Mouse (Mus musculus) heart, postnatal 36 days (tissue): ENCODE results near the gene Ift81. TPM values are rescaled to one million over a fixed set of nuclear protein-coding genes. Genes with fewer than 3 reads are reported as not detected.

Experiments used
- DNase-seq, 2 experiments: peaks; one replicate each; pipeline ENCODE4 v3.0.0; 2021 to 2022
- intact Hi-C: fragments of 180-260 bp; cut with DNase I; formaldehyde crosslinking; loops from one replicate; pipeline ENCODE4 v1.15.1; 2025
- total RNA-seq, 2 experiments: library from RNA; stranded (reverse); gene quantifications; 2 replicates each; pipeline ENCODE4 v1.2.3; 2021

The Ift81 gene
- total RNA-seq, 2 experiments from 2014 or later: 66.7 to 71.1 TPM

DNA sequence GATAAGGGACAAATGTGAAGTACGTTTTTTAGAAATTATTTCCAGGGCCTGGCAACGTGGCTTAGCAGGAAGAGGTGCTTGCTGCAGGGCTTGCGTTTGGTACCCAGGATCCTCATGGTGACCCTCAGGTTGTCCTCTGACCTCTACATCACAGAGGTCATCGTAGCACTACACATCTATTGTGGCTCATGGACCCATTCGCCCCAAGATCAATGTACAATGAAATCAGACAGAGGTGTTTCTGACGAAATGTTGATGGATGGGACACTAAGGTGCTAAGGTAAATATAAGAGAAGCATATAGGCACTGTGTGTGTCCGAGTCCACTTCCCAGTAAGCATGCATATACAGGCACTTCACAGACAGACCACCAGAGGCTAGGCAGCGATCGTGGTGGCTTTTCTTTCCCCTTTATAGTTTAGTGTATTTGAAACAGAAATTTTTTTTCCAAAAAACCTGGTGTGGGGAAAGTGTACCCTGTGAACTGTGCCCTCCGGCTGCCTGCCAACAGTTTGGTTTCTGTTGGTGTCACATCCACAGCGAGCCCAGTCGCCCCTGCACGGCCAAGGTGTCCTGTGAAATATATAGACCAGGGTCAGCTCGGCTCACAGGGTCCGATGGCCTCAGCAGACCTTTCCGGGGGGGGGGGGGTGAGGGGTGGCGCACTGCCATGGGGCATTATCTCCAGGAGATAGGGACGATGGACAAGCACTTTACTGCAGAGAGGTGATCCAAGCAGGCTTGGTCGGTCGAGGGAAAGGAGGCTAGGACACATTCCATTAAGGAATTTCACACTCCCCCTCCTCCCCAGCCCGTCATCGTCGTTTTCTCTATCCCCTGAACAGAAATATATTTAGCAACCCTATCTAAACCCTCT lies 93.8 kb downstream of the Ift81 start:
- peak; percentile 59 for DNase-seq
- intact Hi-C loops: no loop called here

DNA sequence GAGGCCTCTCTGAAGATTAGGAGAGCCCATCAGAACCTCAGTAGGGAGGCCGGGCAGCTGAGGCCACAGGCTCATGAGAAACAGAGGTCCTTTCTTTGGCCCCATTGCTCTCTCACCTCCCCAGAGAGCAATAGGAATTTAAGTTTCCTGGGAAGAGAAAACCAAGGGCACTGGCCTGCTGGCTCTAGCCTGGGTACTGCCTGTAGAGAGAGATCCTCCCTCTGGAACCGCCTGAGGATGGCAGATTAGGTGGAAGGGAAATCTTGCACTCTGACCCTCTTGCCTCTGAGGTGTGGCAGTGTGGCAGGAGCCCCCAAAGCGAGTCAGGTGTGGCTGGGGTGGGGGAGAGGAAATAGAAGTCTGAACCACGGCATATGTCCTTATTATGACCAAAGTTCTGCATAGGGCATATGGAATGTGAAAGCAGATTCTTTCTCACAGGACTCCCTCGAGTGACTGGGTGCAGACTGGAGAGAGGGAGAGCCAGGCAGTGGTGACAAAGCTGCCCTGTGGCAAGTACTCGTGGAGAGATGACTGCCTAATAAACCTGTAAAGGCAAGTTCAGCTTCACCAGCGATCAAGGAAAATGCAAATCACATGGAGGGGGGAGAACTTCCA lies 95.2 kb downstream of the Ift81 start:
- no peak for DNase-seq

DNA sequence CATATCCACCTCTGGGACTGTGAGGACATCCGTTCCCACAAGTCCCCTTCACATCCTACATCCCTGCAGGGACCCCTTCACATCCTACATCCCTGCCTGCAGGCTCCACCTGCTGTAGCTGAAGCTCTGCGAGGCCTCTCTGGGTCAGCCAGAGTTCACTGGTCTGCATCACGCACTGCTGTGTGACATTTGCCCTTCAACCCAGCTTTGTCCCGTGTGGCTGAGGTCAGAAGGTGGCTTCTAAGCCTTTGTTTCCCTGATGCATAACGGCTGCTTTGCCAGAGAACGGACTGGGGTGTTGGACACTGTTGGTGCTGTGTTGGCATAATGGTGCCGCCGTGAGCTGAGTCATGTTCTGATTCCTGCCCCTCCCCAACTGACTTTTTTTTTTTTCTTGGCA lies 96.1 kb downstream of the Ift81 start:
- intact Hi-C loops: no loop called here
- DNase-seq: no peak

More for the DNA sequence above, 95.2 kb downstream of the Ift81 start:
- intact Hi-C loops: no loop called here

DNA sequence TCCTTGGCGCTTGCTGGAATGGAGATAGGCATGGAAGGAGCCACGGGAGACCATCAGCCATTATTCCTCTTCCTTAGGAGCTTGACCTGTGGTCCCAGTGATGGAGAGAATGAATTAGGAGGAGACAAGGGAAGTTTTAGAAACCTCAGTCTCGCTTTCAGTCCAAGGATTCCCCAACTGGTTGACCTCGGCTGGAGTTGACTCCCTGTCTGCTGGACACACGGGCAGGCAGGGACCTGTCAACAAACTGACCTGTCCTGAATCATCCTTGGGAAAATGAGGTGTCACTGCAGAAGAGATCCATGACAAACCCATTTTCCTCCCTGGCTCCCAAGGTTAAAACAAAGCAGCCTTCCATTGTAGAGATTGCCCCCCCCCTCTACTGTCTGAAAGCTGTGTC lies 97.4 kb downstream of the Ift81 start:
- intact Hi-C loops: no loop called here
- no peak for DNase-seq

DNA sequence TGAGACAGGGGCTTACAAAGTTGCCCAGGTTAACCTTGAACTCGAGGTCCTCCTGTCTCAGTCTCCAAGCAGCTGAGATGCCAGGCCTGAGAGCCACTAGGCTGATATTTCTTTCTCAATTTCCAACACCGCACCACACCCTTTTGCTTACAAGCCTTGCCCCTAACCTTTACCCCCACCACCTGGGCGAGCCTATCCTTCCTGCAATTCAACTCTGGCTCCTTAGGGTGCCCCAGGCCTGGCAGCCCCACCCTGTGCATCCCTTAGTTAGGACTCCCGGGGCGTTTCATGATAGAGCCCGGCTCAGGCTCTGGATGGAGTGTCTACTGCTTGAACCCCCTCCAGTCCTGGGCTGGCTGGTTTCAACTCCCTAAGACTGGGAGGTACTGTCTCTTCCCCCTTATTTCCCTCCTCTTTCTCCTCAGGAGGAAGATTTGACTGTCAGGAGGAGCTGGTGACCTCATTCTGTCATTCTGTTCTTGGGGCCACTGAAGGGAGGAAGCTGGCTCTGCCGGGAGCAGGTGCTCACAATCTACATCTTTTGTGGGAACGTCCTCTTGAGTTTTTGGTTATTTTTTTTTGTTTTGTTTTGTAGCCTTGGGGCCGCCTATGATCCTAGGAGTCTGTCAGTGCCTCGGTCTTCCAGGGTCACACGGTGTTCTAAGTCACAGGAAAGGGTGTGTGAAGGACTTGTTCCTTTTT lies 98.1 kb downstream of the Ift81 start:
- no peak for DNase-seq
- intact Hi-C loops: no loop called here

DNA sequence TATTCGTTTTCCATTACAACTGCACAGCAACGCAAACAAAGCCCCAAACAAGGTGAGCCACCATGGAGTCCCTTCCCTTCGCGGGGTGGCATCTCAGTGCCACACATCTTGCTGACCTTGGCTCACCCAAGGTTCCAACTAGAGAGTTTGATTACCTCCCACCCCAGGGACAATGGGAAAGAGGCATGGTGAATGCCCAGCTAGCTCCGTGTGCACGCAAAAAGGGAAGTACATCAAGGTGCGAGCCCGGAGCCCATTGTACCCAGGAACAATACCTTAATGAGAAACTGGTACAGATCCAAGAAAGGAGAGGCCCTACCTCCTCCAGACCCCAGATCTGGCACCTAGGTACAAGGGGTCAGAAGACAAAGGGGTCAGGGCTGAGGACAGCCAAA lies 100.2 kb downstream of the Ift81 start:
- DNase-seq: no peak

DNA sequence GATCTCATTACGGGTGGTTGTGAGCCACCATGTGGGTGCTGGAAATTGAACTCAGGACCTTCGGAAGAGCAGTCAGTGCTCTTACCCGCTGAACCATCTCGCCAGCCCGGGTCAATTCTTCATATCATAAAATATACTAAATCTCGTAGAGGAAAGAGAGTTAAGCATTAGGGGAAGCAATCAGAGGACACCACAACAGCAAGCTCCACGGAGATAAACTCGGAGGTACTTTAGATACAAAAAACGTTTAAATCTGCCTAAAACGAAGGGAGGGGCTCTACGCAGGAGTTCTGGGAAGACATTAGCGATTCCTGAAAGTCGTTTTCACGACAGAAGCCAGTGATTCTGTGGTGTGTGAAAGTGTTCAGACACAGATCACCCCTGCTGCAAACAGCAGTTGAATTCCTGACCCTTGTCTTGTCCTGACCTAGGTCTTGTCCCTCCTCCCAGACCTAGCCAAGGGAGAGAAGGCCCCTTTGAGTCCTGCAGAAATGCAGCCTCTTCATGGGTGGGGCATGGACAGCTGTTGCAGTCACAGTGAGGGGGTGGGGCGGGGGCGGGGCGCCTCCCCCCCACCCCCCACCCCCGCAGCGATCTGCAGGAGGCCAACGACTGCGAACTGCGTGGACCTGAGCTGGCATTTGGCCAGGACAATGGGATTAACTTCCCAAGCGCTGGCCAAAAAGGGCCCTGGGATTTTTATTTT lies 100.7 kb downstream of the Ift81 start:
- DNase-seq: no peak

More for the DNA sequence above, 100.2 kb downstream of the Ift81 start:
- intact Hi-C loops: no loop called here

DNA sequence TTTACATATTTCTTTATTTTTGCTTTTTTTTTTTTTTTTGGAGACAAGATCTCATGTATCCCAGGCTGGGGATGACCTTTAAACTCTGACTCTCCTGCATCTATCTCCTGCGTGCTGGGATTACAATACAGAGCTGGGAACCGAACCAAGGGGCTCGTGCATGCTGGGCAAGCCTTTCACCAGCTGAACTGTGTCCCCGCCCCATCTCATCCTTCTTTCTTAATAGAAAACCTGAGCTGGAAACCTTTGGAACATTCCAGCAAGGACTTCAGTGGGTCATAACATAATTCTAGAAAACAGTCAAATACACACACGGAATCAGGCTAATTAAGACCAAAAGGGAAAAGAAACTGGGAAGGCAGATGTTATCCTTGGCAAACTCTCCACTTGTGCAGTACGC lies 102.3 kb downstream of the Ift81 start:
- intact Hi-C loops: no loop called here
- no peak for DNase-seq

More for the DNA sequence above, 100.7 kb downstream of the Ift81 start:
- intact Hi-C loops: no loop called here

DNA sequence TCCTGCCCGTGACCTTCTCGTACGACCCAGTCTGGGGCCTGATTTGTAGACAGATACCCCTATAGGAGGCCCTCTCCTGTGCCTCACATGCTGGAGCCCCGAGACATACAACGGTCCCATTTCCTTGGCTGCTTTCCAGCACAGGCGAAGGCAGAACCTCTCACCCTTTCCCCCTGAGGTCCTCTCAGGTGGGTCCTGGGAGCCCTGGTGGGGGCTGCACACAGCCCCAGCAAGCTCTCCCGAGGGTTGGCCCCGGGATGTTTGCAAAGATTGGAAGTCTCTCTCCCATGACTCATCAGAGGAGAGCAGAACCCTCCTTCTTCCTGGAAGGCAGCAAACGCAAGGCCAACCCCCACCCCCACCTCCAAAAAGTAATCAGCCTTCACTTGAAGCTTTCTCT lies 102.9 kb downstream of the Ift81 start:
- intact Hi-C loops: loop anchor here (1.0 to 2.0 kb wide), 2 partner anchors 13 to 110 kb away; no protein-coding TSS in a partner anchor
- DNase-seq: peak in 1 of 2 experiments; percentile 53

DNA sequence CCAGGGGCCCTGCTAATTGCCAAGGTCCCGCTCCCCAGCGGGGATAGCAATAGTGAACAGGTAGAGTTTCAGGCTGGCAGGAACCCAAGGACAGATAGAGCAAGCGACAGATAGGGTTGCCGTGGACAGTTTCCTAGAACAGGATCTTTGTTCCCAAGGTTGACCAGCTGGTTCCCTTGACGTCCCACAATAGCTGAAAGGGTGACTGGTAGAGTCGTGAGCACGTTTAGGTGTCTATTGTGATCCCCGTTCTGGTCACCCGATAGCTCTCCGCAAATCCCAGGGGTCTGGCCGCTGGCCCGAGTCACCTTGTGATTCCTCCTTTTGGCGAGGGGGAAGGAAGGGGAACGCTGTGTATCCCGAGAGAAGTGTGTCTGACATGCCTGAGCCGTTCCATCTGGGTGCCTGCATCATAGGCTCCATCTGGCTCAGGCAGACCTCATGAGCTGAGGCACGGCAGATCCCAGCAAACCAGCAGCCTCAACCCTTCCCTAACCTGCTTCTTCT lies 103.6 kb downstream of the Ift81 start:
- intact Hi-C loops: loop anchor here (1.0 to 2.0 kb wide), 2 partner anchors 14 to 111 kb away; no protein-coding TSS in a partner anchor
- DNase-seq: peak; percentile 71 to 73

DNA sequence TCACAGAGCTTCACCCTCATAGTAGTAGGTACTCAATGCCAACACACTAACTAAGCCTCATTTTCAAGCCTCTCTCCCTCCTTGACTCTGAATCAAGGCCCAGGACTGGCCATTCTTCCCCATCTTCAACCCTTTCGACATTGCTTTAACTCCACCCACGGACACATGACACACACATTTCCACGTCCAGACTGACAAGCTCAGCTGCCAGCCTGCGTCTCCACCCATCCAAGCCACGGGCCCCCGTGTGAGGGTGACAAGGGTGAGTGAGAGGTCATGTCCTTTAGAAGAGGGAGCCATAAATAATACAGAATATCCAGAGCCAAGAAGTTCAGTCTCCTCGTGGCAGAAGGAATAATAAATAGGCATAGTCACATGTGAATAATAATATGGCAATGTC lies 104.7 kb downstream of the Ift81 start:
- DNase-seq: peak in 1 of 2 experiments; percentile 60
- intact Hi-C loops: loop anchor here (2.0 kb wide), 1 partner anchor 15 kb away; no protein-coding TSS in a partner anchor

DNA sequence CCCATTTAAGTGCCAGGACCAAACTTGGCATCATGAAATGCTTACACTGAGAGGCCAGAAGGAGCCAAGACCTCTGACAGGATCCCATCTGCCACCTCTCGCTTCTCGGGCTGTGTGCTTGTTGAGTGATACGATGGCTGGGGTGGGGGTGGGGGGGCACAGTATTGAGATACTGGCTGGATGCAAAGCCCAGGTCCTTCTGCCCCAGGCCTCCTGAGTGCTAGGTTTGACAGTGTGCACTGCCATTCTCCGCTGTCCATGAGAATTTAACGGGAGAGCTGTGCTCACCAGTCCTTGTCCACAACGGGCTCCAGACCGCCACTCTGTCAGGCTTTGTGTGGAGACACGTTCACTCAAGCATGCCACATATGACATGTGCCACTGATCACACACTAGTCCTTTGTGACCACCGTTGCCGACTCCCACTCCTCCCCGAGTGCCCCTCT lies 105.4 kb downstream of the Ift81 start:
- intact Hi-C loops: no loop called here
- DNase-seq: no peak

DNA sequence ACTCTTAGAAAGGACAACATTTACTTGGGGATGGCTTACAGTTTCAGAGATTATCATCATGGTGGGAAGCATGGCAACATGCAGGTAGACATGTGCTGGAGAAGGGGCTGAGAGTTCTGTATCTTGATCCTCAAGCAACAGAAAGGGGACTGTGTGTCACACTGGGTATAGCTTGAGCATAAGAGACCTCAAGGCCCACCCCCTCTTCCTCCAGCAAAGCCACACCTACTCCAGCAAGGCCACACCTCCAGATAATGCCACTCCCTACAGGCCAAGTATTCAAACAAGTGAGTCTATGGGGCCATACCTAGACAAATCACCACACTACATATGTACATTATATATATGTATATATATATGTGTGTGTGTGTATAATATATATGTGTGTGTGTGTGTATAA lies 106.9 kb downstream of the Ift81 start:
- intact Hi-C loops: no loop called here

DNA sequence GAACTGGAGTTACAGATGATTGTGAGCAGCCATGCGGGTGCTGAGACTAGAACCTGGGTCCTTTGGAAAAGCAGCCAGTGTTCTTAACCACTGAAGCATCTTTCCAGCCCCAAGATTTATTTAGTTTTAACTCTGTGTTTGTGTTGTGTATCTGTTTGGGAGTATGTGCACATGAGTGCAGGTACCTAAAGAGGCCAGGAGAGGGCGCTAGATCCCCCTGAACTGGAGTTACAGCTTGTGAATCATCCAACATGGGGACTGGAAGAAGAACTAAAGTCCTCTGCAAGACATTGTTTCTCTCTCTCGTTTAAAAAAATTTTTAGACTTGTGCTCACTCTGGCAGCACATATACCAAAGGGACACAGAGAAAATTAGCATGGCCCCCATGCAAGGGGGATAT lies 107.9 kb downstream of the Ift81 start:
- intact Hi-C loops: no loop called here
- DNase-seq: no peak

More for the DNA sequence above, 106.9 kb downstream of the Ift81 start:
- DNase-seq: no peak

DNA sequence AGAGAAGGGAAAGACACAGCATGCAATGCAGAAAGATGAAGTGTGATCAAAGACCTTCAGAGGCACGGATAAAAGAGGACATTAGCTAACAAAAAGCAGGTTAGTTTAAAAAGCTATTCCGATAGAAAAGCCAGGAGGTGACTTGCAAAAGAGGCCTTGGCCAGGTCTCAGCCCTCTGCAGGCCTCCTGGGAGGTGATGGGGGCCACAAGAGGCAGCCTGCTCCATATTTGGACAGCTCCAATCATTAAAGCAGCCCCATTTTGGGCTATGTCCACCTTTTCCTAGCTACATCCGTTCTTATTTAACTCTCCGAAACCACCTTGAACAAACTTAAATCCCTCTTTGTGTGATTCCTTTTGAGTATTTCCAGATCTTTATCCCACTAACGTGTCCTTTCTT lies 108.8 kb downstream of the Ift81 start:
- DNase-seq: no peak
- intact Hi-C loops: no loop called here

DNA sequence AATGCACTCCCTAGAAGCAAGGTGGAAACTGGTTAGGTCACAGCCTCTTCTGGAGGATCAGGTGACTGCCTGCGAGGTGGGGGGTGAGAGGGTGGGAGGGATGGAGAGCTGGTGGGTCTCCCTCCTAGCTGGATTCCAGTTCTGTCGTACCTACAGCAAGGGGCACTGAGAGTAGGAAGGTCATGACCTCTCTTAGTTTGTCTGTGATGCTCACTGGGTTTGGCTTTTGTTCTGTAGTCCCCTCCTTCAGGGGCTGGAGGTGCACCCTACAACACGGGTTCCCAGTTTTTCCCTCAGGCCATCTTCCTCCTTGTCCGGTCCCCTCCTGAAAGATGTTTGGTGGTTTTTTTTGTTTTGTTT lies 110.6 kb downstream of the Ift81 start:
- DNase-seq: no peak
- intact Hi-C loops: loop anchor here (2.0 to 5.0 kb wide), 4 partner anchors 43 to 204 kb away; partner anchors contain the start of genes Anapc7 and P2rx4

DNA sequence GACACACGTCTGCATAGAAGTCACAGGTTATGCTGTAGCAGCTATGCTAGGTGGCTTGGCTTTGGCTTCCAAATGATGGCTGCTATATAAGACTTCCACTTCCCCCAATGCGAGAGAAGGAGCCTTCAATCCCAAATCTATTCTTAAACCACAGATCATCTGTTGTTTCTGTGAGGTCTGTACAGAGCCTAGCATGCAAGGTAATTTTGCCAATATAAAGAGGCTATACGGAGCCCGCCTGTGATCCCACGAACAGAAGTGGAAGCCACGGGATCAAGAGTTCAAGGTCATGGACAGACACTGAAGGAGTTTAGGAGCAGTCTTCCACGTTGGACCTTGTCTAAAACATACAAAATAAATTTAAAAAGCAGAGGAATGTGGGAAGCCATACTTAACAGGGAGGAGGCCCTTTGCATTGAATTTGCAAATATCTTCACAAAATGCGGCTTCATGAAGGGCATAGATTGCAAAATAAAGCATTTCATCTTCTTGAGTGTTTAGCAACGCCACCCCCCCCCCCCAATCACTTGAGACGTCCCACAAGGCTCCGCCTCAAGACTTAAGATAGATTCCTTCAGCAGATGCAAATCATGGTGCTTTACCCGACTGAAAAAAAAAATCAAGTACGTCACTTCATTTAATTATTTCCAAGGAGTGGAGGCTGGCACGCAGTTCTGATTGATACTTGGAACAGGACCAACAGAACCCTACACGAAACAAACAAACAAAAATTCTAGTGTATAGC lies 111.1 kb downstream of the Ift81 start:
- DNase-seq: no peak
- intact Hi-C loops: loop anchor here (2.0 to 5.0 kb wide), 4 partner anchors 44 to 204 kb away; partner anchors contain the start of genes Anapc7 and P2rx4

DNA sequence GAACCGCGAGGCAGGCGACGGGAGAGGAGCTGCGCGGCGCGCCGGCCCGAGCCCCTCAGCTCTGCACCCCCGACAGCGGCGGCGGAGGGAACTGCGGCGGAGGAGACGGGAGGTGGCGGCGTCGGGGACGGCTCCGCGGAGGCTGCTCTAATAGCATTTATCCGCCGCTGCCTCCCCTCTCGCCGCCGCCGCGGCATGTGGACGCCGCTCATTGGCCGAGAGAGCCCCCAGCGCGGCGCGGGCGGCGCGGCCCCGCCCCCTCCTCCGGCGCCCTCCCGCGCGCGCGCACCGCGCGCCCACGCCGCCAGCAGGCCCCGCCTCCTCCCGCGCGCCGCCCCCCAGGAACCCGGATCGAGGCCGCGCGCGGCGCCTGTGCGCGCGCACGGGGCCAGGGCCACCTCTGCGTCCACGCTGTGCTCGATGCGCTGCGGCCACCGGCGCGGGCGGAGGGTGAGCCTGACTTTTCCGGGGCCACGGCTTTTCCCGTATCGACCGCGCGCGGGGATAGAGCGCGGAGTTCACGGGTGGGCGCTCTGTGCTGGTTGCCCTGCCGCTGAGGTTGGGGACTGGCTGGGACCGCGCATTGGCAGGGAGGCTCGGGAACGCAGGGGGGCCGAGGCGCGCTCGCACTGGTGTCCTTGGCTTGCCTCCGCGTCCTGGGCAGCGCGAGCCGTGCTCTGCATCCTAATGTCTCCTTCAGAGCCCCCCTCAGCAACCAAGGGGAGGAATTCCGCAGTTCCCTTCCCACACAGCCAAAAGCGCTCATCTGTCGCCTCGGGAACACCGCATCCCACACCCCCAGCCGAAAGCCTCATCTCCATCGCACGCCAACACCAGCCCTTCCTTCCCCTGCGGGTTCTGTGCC lies 112.0 kb downstream of the Ift81 start, which contains the start of gene Atp2a2:
Atp2a2 (minus strand) TSS at position 149 of the 865 bp plus-strand sequence.
- intact Hi-C loops: loop anchor here (2.0 to 5.0 kb wide), 4 partner anchors 44 to 205 kb away; partner anchors contain the start of genes Anapc7 and P2rx4
- DNase-seq: peak; percentile 91 to 96
